Mouse (Mus musculus): ENCODE results near the gene Fbxl2.
A peak's percentile ranks its signal among the peaks of the same experiment; 100 is the strongest.
"Not testable (repeated sequence)": the region's sequence is repeated elsewhere in the genome, so short reads cannot be mapped to it uniquely, and the experiment has no call there.

Gene Fbxl2

DNA sequence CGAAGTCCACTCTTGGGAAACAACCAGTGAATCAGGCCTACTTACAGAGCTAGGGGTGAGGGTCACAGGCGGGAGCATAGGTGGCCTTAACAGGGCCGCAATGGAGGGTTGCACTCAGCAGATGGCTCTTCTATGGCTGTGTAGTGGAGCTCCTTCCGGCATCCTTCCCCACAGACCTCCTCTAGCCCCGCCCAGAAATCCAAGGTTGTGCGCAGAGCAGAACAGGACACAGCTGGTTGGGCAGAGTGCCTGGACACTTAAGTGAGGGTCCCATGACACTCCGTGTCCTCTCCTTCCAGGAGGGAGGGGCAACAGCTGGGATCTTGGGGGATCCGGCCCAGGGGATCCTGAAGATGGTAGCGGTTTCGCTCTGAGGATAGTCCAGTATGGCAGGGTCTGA lies at the start of gene Fbxl2:
Gene Fbxl2, minus strand, starts transcription at position 164 of the 400 bp plus-strand sequence.
- no peak for DNase-seq

DNA sequence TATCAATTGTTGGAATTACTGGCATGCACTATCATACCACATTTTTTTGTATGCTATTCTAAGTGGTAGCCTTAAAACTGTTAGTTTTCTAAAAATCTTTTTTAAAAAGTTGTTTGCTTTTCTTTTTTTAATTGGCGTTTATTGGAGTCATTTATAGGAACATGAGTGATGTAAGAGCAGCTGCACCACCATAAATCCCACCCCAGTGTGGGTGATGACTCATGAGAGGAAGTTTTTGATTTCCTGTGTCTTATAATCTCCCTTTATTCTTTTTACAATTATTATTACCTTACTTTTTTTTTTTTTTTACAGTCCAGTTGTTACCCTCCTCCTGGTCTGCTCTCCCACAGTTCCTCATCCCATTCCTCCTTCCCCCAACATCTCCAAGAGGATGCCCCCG lies 48.9 kb upstream of the Fbxl2 start:
- DNase-seq, result no peak

GRCm38 (mm10) chr9:114092188-114092587 lies 46.2 kb upstream of the Fbxl2 start:
- DNase-seq, result peak in 1 of 2 experiments; percentile 34

DNA sequence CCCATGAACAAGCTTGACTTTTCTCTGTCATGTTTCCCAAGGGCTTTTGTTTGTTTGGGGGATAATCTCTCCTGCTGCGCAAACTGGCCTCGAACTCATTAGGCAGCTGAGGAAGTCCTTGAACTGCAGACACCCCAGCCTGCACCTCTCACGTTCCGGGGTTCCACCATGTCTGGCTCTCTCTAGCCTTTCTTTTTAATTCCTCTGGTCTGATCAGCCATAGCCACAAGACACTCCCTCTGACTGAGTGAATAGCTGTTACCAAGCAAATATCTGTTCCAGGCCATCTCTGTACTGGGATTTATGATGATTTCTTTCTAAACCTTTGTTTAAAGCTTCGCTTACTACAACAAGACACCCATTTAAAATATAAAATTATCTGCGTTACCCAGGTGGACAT lies 42.9 kb upstream of the Fbxl2 start:
- DNase-seq, result not testable (repeated sequence)

- DNase-seq, result no peak
These were observed 41.3 kb upstream of the Fbxl2 start for GRCm38 (mm10) chr9:114087106-114087815.

DNA sequence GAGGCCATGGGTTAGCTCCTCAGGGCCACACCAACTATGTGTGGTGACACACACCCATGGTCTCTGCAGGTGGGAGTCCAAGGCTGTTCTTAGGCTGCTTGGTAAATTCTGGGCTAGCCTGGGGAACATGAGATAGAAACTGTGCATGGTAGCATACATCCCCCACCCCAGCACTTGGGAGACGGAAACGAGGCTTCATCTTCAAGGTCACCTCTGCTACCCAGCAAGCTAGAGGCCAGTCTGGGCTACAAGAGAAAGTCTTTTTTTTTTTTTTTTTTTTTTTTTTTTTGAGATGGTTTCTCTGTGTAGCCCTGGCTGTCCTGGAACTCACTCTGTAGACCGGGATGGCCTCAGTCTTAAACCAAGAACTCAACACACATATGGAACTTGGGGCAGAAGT lies 40.4 kb upstream of the Fbxl2 start:
- DNase-seq, result no peak

DNA sequence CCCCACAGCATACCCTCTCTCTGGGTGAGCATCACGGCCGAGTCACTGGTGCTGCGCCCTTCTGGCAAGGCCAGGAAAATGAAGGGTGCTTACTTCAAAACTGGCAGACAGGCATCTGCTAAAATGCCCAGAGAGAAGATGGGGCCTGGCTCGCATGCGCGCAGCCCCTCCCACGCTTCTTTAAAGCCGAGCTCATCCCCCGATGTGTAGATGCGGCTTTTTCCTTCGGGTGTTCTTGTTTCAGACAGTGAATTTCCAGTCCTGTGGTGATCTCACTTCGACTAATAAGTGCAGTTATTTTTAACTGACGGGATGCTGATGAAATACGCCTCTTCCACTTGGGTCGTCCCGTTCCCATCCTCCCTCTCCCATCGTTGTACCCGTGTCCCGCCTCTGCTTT lies 27.7 kb upstream of the Fbxl2 start:
- DNase-seq, result no peak

- DNase-seq, result peak; percentile 24 to 30
These were observed 23.4 kb upstream of the Fbxl2 start for GRCm38 (mm10) chr9:114069372-114069771.

GRCm38 (mm10) chr9:114068494-114069053 lies 22.6 kb upstream of the Fbxl2 start:
- no peak for DNase-seq

GRCm38 (mm10) chr9:114057090-114057796 lies 11.3 kb upstream of the Fbxl2 start, which contains the start of gene Susd5:
TSS of gene Susd5 (plus strand) at chr9:114057140.
- DNase-seq, result no peak

- no peak for DNase-seq
These were observed 6.9 kb upstream of the Fbxl2 start for GRCm38 (mm10) chr9:114052866-114053265.

DNA sequence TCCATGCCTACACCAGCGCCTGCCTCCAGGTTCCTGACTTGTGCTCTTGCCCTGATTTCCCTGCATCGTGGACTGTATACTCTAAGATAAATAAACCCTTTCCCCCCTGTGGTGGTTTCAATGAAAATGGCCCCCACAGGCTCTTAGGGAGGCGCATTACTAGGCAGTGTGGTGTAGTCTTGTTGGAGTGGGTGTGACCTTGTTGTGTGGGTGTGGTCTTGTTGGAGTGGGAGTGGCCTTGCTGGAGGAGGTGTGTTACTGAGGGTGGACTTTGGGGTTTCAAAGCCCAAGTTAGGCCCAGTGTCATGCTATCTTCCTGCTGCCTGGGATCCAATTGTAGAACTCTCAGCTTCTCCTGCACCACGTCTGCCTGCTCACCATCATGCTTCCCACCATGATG lies 6.0 kb upstream of the Fbxl2 start:
- DNase-seq, result no peak

- DNase-seq, result no peak
These were observed 4.8 kb upstream of the Fbxl2 start for GRCm38 (mm10) chr9:114050778-114051177.

GRCm38 (mm10) chr9:114050106-114050505 lies 4.1 kb upstream of the Fbxl2 start:
- DNase-seq, result no peak

DNA sequence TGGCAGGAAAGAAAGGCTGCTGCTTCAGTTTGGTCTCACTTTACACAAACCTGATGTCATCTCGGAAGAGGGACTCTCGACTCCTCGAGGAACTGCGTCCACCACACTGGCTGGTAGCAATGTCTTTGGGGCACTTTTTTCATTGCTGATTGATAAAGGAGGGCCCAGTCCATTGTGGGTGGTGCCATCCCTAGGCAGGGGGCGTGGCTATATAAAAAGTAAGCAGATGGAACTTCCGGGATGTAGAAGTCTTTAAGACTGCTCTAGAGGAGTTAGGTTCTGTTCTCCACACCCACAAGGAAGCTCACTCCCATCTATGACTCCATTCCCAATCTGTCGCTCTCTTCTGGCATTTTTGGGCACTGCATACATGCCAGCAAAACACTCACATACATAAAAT lies 685 bp upstream of the Fbxl2 start:
- no peak for DNase-seq

DNA sequence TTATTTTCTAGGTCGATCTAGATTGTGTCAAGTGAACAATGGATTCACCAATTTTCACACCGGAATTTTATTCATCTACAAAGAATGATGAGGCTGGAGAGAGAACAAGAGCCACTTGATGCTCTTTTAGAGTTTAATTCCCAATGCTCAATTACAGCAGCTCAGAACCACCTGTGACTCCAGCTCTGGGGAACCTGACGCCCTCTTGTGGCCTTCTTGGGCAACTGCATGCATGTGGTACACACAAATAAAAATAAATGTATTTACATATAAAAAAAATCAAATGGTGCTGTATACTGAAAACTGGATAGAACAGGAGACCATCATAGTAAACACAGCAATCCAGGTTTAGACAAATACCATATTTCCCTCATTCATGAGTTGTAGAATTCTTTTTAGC lies 1.5 kb downstream of the Fbxl2 start:
- DNase-seq, result peak; percentile 13 to 48

DNA sequence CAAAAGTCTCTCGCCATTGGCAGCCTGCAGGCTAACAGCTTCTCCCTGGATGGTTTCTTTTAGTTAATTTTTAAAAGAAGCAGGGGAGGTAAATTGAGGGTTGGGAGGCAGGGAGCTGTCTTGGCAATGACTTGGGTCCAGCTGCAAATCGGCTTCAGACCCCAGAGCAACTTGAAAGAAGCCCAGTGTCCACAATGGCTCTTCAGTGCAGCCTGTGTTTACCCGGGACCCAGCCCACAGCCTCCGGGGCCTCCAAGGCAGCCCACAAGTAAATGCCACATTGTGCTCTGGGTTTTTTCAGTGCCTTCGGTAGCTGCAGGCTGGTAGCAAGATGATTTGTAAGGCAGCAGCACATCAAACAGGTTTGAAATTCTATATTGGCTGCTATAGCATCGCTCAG lies 3.5 kb downstream of the Fbxl2 start:
- DNase-seq, result no peak

GRCm38 (mm10) chr9:114040945-114041344 lies 5.0 kb downstream of the Fbxl2 start:
- DNase-seq, result no peak

- peak; percentile 38 to 80 for DNase-seq
These were observed 19.6 kb downstream of the Fbxl2 start for GRCm38 (mm10) chr9:114026261-114026934.

DNA sequence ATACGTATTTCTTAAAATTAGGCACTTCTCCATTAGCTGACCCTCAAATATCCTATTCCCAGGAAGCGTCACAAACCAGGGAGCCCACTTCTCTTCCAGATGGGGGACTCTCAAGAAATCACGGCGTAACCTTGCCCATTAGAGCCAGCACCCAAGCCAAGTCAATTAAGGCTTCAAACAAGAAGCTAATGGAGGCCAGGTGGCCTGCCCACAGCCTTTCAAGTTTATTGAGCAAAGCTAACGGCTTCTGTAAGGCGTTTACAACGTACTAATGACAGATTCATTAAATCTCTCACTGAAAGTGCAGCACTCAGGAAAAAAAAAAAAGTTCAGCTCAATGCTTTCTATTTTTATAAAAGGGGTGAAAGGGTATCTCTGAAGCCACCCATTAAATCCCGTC lies 20.1 kb downstream of the Fbxl2 start:
- DNase-seq, result no peak

DNA sequence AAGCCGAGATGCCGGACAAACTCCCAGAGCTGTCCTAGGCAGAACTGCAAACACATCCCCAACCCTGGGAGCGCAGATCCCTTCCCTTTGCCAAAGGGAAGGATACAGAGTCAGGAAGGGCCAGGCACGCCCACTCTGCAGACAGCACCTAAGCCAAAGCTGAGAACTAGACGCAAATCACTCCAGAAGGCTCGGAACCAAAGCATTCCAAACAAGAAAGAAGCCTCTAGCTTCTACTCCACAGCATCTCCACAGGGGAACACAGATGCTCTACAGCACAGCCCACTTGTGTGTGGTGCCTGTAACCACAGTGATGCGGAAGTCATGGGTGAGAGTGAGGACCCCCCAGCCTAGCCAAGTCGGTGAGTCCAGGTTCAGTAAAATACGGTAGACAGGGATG lies 20.8 kb downstream of the Fbxl2 start:
- no peak for DNase-seq

DNA sequence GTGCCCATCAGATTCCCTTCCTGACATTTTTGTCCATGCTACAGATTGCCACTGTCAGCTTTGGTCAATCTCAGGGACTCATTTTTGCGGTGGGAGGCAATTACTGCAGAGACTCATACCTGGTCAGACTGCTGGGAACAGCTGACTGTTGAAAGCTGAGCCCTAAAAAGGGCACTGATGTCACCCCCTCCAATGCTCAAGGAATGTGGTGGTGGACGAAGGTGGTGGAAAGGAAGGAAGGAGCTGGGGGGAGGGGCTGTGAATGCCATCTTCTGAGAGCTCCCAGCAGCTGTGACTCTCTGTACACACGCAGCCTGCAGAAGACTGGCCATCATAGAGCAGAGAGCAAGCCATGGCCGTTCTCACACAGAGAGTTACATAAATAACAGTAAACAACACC lies 23.9 kb downstream of the Fbxl2 start:
- no peak for DNase-seq

DNA sequence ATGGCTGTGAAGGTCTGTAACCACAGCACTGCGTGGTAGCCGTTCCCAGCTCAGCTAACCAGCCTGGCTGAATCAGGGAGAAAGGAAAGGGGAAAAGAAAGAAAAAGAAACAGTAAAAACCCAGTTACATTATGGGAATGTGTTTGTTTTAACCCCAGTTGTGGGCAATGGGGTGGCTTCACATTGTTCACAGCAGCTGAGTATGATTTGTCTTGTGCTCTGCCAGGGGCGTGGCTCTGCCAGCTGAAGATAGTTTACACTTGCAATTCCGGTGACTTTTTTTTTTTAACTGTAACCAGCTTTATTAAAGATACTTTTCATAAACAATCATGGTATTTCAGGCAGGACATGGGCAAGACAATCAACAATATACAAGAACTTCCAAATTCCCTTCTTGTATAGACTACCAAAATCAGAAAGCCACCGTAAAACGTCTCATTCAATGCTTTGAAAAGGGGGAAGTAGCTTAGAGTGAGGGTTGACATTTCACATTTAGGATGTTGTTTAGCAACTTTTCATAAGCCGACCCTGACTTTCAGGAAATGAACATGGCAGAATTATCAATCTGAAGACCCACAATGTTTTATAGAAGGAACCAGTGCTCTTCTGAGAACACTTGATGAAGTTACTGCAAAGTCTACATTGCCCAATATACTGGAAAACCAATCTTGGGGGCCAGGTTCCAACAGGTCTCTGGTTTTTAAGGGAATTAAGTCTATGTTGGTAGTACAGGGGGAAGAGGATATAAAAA lies 26.8 kb downstream of the Fbxl2 start:
- DNase-seq, result no peak

Data from kidney, postnatal 36 days (tissue).